Mouse (Mus musculus): ENCODE measurements at regions not wholly inside any gene's neighbourhood (a gene's known extent, or its start where the extent isn't known, plus 50 kb on each side); places are given as distances from the start of the nearest gene placed in this dataset.
A peak's percentile ranks its signal among the peaks of the same experiment; 100 is the strongest.

DNA sequence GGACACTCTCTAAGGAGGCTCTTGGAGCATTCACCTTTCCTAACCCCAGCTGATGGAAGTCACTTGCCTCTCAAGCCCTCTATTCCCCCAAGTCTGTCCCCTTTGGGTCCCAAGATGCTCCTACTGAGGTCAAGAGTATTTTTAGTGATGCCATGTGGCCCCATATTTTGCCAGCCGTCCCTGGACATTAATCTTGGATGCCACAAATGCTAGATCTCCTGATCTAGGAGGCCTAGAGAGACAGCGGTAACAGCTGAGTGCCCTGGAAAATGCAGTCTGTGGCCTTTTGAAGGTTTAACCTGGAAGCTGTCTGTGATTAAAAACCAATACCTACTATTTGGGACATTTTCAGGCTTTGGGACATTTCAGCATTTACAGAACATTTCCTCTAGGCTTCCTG, 188.9 kb upstream of the Bcl6 start:
- no peak for DNase-seq

DNA sequence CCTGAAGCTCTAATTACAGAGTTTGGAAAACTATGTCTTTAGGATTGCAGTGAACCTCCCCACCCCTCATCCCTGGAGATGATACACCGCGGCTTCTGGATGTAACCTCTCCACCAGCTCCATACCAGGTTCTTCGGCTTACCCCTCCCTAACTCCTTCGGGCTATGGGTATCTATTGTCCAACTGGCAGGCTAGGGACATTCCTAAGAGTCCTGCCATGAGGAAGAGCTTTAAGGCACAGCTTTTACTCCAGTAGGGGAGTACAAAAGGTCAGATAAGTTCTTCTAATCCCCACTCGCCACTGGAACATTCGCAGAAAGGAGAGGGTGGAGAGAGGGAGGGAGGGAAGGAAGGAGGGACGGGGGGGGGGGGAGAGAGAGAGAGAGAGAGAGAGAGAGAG, 188.5 kb upstream of the Bcl6 start:
- DNase-seq, result no peak

DNA sequence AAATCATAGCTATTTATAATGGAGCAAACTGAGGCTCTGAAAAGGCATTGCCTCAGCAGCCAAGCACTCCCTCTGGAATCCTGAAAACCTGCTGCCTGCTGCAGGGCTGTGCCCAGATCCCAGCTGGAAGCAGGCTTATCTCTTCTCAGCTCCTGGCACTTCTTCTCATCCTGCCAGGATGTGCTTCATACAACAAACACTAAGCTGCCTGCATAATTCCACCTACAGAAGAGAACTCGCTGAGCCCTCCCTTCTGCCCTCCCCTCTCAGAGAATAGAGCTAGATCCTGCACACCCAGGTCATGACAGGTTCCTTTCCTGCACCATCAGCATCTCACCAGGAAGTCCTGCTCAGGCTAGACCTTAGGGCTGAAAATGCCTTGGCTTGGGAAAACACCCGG, 187.4 kb upstream of the Bcl6 start:
- DNase-seq, result no peak

DNA sequence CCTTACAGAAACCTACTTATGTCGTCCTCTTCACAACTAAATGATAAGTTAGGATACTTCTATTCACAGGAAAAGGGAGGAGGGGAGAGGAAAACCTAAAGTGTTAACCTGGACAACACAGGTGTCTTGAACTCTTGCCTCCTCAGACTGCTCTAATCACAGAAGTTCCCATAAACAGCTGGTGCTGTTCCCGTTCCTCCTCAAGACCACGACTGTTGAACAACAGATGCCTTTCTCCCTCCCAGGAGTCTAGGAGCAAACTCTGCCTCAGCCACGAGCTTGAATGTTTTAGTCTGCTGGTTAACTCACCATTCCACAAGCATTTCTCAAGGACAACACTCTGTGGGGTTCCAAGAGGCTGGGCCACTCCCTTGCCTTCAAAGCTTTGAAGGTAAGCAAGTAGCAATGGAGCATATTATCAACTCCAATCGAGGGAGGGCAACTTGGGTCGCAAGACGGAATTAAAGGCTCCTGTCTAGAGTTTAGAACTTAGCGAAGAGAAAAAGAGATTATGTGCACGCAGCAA, 186.6 kb upstream of the Bcl6 start:
- no peak for DNase-seq

DNA sequence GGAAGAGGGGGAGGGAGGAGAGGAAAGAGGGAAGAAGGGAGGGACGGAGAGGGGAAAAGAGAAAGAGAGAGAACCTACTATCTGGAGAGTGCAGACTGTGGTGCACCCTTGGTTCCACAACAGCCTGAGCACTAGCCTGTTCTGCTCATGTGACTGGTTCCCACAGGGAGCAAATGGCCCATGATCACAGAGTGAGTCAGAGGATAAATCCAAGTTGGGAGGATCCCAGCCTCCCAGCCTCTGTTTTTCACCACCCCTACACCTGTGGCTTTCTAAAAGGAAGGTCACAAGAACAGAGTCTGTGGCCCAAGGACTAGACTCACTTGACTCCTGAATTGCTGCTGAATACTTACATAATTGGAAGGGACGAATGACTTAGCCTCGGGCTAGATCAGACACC, 185.9 kb upstream of the Bcl6 start:
- DNase-seq, result no peak

DNA sequence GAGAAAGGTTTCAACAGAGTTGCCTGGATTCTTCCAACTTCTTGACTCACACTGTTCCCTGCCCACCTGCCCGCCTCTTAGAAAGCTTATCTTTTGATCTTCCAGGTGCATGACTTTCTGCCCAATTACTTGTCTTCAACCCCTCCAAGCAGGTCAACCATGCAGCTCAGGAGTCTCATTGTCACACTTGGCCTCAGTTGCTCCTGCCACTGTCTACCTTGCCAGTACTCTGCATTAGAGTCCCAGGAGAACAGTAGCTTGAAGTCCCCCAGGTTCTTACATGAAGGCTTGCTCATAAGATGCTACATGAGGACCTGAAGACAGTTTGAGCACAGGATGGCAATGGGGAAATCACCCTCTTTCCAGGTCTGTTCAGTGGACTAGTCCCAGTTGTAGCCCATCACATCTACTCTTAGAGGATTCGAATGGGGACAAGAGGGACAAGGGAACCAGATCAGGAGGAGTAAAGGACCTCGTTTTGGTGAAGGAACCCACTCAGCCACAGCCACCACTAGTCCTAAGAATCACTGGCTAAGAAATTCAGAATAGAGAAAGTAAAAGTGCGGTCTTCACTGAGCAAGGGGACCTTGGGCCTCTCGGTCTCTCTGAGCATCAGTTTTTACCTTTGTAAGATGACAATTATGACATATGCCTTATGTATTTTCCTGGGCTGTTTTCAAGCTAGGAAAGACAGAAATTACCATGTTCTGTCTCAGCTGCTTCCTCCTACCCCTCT, 185.3 kb upstream of the Bcl6 start:
- no peak for DNase-seq

DNA sequence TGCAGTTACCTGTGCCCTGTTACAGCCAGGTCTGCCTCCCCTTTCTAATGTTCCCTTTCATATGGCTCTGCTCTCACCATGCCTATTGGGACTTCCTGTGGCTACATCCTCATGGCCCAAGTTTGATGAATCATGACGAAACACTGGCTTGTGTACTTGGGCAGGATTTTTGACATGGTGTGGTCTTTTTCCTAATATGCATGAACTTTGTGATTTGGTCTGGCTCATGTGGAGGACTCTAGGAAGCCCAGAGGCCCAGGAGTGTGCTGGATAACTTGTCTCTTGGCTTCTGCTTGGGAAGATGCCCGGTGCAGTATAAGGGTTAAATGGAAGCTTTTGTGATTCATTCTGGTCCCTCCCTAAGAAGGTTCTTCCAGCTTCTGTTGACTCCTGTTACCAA, 184.0 kb upstream of the Bcl6 start:
- DNase-seq, result no peak

DNA sequence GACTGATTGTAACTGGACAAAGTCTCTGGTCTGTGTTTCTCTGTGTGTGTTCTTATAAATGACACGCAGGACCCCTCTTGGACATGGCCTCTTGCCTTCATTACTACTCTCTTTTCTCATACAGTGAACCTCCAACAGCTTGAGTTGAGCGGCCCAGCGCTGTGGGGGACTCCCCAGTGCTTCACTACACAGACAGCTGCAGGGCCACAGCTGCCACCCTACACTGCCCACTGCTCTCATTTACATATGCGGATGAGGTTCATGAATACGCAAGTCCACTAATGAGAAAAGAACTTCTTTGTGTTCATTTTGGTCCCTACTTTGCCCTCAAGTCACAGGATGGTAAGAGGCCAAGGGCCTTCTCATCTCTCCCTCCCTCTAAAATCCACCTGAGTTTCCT, 183.4 kb upstream of the Bcl6 start:
- DNase-seq, result peak in 1 of 2 experiments; percentile 21

DNA sequence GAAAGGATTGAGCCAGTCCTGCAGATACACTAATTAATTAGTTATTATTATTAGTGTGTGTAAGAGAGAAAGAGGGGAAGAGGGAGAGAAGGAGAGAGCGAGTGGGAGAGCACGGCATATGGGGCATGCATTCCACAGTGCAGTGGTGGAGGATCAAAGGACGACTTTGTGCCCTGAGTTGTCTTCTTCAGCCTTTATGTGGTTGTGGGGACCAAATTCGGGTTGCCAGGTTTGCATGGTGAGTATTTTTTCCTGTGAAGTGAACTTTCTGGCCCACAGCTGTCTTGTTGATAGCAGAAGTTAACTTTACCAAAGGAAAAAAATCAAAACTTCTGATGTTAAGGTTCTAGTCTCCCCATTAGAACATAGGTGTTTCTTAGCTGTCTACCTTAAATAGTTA, 182.5 kb upstream of the Bcl6 start:
- DNase-seq, result no peak

DNA sequence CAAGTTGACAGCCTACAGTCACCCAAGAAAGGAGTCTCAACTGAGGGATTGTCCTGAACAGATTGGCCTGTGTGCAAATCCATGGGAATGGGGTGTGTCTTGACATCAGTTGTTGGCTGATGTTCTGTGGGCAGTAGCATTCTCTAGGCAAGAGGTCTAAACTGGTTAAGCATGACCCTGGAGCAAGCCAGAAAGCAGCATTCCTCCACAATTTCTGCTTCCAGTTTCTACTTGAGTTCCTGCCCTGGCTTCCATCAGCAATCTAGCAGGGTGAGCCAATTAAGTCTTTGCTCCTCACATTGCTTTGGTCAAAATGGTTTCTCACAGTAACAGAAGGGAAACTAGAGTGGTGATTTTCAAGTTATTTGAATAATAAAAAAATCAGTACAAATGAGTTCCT, 177.8 kb upstream of the Bcl6 start:
- no peak for DNase-seq

DNA sequence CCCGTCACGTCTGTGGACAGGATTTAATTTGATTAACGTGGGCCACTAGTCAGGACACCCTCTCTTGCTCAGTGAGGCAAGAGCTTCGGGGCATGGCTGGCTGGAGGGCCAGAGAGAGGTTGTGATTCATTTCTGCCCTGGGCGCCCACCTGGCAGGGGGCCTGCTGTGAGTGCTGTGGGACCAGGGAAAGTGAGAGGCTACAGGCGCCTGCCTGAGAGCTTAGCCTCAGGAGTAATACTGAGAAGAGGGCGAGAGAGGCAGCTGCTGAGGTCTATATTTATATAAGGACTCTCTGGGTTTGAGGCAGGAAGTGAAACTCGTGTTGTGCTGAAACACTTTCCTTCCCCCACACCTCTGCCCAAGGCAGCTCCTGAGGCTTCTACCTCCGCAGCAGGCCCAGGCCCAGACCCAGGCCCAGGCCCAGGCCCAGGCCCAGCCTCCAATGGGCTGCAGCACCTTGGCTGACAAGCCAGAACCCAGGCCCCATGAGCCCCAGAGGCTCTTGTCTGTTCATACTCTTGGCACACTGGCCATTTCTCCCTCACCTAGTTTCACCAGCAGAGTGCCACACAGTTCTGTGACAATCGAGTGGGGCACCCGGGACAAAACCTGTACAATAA, 176.9 kb upstream of the Bcl6 start:
- peak; percentile 49 to 56 for DNase-seq

DNA sequence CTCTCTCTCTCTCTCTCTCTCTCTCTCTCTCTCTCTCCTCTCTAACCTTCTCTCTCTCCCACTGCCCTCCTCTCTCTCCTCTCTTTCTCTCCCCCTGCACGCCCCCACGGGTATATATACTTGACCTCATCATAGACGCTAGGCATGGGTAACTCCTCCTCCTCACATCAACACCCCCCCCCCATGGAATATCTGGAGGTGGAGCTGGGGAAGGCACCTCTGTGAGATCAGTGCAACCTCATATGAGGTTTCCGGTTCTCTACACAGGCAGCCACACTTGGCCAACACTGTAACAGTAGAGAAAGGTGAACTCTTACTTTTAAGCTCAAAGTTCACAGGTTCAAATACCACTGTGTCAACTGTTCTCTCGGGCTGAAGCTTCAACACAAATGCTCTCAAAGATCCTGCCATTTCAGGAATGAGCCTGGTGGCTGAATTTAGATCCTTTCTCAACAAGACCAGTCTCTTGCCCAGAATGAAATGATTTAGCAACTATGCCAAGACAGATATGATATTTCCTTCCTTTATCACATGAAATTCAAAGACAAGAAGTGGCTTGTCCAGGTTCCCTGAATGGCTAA, 172.1 kb upstream of the Bcl6 start:
- no peak for DNase-seq

DNA sequence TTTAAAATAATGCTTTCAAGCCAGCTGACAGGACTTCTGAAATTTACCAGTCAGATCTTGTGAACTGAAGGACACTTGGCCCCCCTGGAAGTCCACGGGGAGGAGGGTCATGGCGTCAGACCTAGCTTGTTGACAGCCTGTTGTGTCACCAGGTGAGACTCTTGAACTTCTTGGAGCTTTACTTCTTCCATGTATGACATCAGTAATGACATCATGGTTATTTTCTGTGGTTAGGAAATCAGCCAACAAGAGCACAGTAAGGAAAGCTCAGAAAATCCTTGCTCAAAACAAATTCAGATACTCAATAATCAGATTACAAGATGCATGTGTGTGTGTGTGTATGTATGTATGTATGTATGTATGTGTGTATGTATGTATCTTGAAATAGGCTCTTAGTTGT, 170.7 kb upstream of the Bcl6 start:
- DNase-seq, result no peak

DNA sequence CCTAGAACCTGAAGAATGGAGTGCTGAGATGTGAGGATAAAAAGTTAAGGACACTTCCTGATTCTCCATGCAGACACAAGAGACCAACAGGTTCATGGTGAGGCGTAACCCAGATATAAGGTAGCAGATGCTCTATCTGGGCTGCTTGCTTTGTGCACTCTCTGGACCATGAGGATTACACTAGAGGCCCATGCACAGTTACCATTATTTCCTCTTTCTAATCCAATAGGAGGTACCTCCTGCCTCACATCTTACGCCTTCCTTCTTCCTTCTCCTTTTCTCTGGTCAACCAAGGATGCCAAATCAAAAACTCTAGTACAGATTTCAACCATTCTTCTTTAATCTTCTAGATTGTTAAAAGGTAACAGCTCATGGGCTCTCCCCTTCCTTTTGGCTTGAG, 169.1 kb upstream of the Bcl6 start:
- no peak for DNase-seq

DNA sequence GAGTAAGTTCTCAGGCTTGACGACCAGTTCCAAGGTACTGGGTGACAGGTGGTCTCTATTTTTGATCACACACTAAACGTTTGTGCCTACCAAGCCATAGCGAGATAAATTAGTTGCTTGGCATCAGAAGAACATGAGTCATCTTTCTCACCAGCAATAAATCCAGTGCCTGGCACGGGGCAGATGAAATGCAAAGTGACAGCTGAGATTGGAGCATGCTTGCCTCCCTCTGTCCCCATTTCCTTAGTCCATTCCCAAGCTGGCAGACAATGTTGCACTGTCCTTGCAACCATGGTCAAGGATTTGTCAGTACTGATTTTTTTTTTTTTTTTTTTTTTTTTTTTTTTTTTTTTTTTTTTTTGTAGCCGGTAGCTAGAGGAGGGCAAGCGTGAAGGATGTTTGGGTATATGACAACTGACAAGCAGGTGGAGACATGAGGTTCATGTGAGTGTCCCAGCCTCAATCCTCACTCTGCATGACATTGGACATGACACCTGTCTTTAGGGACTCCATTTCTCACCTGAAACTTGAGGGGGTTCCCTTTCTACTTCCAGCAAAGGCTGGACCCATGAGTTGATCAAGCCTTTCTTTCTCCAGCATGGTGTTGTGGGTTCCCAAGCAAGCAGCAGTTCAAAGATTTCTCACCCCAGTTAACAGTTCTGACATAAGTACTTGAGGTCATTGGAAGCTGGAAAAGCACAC, 168.2 kb upstream of the Bcl6 start:
- DNase-seq, result no peak

DNA sequence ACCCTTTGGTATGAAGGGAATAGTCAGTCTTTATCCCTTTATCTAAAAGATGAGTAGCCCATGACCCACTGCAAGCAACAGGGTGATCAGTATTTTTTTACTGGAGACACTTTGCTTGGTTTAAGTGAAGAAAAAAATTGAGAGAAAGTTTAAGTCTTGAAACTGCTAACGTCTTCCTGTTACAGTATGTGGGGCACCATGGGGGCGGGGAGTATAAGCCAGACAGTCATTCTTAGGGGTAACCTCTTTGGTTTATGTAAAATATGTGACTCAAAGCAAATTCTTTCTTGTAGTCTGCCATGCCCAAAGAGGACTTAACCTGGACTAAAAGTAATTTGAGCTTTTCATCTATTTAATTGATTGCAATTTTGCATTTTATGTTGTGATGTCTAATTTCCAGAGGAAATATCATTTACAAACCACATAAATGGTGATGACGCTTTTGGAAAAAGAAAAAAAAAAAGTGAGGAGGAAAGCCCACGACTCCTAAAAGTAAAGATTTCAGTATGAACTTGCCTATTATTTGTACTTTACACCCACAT, 166.2 kb upstream of the Bcl6 start:
- DNase-seq, result no peak

DNA sequence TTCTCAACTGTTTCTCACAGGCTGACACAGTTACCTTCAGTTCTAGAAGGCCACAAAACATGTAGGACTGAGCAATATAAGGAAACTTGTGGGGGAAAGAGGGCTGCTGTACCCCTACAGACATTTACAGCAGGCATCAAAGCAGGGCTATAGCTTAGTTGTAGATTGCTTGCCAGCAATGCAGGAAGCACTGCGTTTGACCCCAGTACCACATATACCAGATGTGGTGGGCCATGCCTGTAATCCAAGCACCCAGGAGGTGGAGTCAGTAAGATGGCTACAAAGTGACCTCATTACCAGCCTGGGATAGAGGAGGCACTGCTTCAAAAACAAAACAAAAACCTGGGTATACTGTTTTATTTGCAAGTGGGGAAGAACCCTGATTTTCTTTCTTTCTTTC, 165.3 kb upstream of the Bcl6 start:
- DNase-seq, result no peak

DNA sequence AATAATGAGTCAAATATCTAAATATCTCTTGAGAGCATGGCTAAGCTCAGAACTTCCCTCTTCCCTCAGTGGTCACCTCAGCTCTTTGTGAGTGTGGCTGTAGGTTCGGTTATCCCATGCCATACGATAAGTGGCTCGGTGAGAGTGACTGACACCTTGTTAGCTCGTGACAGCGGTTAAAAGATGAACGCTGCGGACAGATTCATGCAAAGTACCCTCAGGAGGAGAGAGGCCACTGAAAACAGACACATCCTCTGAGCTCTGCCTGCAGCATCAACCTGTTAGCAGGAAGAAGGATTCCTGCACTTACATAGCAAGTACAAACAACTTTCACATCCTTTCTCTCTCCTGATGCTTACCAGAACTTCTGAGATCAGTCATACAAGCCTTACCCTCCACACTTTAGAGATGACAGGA, 163.2 kb upstream of the Bcl6 start:
- peak; percentile 14 to 41 for DNase-seq

DNA sequence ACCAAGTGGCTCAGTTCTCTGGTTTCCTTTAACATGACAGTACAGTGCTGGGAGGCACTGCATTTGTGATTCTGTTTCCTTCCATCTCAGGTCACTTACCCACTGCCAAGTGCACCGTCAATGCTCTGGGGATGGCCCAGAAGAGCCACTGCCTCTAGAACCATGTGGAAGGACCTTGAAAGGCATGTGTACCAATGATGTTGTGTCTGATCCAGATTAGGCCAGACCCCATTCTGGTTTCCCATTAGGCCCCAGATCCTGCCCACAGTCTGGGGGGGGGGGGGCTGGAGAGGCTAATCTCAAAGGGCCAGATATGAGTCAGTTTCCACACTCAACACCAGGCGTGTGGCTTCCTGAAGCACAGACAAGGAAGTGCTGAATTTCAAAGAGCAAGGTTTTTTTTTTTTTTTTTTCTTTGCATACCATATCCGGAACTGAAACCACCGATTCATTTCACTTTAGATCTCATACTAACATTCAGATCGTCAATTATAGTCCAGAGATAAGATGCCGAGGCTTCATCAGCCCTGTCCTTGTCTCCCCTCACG, 162.6 kb upstream of the Bcl6 start:
- peak; percentile 29 to 35 for DNase-seq

DNA sequence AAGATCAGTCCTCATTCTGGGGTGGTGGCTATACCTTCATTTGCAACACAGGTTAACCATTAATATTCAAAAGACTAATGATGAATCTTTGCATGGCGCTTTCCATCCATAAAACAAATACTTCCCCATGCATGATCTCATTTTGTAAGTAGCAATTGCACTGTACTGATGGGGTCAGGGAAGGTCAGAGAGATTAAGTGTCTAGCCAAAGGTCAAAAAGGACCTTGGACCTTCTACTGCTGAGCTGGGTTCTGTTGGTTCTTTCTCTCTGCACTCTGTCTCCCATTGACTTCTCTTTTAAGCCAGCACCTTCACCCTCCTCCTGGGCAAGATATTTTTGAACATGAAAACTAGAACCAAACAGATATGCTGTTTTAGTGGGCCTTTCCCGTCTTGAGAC, 161.9 kb upstream of the Bcl6 start:
- no peak for DNase-seq

DNA sequence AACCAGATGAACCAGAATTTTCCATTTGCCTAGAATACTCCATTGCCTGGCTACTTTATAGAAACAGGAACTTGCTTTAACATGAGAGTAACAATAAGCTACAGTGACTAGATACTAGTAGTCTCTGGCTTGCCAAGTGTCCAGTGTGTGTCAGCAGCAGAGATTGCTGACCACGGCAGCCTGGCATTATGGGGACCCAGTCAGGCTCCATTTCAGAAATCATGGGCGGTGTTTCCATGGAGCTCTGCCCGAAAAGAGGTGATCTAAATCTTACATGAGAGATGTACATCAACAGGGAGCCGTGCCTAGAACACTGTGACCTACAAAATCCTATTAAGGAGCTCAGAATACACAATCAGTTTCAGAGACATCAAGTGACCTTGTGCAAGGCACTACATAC, 160.8 kb upstream of the Bcl6 start:
- DNase-seq, result no peak

DNA sequence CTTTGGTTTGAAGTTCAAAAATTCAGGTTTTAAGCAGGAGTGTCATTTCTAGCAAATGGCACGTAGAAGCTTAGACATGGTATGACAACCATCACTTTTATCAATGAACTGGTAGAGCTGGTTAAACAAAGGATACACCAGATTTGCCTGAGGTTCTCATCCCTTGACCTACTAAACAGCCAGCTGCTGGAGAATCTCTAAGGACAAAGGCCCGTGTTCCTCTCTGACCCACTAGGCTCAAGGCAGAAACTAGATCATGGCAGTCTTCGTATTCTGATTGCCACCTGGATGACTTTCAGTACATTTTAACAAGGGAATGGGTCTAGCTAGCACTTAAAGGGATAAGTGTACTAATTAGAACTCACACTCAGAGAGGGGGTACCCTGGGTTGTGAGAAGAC, 155.2 kb upstream of the Bcl6 start:
- DNase-seq, result no peak

DNA sequence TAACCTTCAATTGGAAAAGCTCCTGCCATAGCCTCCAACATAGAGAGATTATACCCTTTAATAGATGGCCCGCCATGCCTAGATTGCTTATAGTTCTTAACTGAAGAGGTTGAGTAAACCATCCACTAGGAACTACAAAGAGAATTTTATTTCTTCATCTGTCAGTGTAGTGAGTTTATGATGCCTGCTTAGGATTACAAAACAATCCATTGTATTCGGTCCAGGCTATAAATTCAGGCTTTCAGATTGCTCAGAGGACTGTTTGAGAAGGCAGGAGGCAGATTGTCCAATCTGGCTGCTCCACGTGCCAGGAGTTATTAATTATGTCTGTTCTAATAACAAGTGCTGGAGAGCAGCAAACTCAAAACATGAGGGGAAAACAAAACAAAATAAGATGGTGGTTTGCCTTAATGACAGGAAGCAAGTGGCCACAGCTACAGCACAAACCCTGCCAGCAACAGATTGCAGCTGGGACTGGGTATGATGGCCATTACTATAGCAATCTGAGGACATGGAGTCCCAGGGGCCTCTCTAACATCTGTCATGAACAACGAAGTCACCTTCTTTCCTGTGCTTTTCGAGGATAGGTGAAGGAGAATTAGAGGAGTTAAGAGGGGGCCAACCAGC, 154.4 kb upstream of the Bcl6 start:
- no peak for DNase-seq

Data from spleen, adult 18-20 months (tissue).